Mouse (Mus musculus): ENCODE data around the gene Tec. TPM values are rescaled to one million over a fixed set of nuclear protein-coding genes. Genes with fewer than 3 reads are reported as not detected.

Tec gene
- polyA plus RNA-seq, 1 experiment from 2014 or later, result 7.9 TPM

DNA sequence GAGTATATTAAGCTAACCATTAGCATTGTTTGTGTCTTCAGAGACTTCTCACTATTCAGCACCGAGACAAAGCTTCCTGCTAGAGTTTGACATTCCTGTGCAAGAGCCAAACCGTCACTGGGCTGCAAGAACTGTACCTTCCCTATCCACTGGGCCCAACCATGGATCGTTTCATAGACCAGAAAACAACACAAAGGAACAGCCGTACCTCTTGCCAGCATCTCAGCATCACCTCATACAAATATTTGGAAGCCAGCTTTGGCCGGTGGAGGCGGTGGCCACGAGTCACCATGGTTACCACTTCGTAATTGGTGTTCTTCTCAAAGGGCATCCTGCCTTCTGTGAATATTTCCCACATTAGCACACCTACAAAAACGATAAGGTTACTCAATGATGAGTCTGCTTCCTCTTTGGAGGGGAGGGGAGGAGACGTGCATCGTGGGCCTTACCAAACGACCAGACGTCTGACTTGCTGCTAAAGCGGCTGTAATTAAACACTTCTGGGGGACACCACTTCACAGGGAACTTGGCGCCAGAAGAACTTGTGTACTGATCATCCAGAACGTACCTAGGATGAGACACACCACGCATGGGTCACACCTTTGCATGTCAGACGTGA, 111.0 kb downstream of the Tec start:
- H3K4me2 ChIP-seq (replicated peaks), result no peak overlapping the region
- H3K27ac ChIP-seq, result no peak overlapping the region
- 78% methylated on average over 18 of the region's 18 CpGs for WGBS
- H3K4me3 ChIP-seq, result no peak overlapping the region
- H3K36me3 ChIP-seq, result no peaks in the 10 kb centered on the region
- no peak overlapping the region for H3K9ac ChIP-seq
- ATAC-seq (ENCODE audit: low FRiP score, low read depth), result no peak
- H3K27me3 ChIP-seq (replicated peaks), result no peaks in the 10 kb centered on the region
- H3K4me1 ChIP-seq, result no peaks in the 10 kb centered on the region
- H3K9me3 ChIP-seq, result no peaks in the 10 kb centered on the region

DNA sequence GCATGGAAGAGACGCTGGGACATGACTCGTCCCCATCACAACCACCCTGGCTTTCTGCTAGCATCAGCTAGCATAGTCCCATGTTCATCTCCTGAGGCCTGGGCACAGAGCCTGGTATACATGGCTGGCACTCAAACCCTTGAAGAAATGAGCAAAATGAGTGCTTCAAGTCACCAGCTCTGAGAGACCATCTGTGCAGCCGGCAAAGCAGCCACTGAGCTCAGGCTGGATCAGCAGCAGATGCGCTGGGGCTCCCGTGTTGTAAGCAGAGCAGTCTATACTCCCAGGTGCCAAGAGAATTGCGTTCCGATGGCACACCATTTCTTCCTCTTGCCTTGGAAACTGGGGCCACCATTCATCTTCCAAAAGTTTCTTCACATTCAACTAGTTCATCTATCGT, 112.3 kb downstream of the Tec start:
- no peak overlapping the region for H3K4me2 ChIP-seq (replicated peaks)
- H3K36me3 ChIP-seq, result no peaks in the 10 kb centered on the region
- 90% methylated on average over 8 of the region's 8 CpGs for WGBS
- H3K9me3 ChIP-seq, result no peaks in the 10 kb centered on the region
- H3K27me3 ChIP-seq (replicated peaks), result no peaks in the 10 kb centered on the region
- ATAC-seq (ENCODE audit: low FRiP score, low read depth), result no peak
- H3K9ac ChIP-seq, result no peak overlapping the region
- no peak overlapping the region for H3K4me3 ChIP-seq
- H3K4me1 ChIP-seq, result no peaks in the 10 kb centered on the region
- H3K27ac ChIP-seq, result no peak overlapping the region

DNA sequence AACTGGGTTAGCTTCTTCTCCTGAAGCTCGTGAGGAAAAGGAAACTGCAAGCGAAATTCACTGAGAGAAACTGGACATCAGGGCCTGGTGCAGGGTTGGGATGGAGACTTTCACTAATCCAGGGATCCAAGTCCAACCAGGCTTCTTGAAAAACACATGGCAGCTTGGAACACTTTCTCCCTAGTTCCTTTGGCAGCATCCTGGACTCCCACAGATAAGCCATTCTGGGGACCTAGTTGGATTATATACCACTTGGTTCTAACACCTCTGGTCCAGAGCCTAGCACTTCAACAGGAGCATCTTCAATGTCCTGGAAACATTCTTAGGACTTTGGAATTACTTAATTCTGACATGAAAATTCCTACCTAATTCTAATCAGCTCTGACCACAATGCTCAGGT, 113.2 kb downstream of the Tec start:
- 89% methylated on average over 2 of the region's 2 CpGs for WGBS
- H3K9me3 ChIP-seq, result no peaks in the 10 kb centered on the region
- H3K27me3 ChIP-seq (replicated peaks), result no peaks in the 10 kb centered on the region
- no peak overlapping the region for H3K4me3 ChIP-seq
- H3K36me3 ChIP-seq, result no peaks in the 10 kb centered on the region
- no peak overlapping the region for H3K27ac ChIP-seq
- no peak overlapping the region for H3K9ac ChIP-seq
- ATAC-seq (ENCODE audit: low FRiP score, low read depth), result no peak
- H3K4me1 ChIP-seq, result no peaks in the 10 kb centered on the region
- no peak overlapping the region for H3K4me2 ChIP-seq (replicated peaks)

DNA sequence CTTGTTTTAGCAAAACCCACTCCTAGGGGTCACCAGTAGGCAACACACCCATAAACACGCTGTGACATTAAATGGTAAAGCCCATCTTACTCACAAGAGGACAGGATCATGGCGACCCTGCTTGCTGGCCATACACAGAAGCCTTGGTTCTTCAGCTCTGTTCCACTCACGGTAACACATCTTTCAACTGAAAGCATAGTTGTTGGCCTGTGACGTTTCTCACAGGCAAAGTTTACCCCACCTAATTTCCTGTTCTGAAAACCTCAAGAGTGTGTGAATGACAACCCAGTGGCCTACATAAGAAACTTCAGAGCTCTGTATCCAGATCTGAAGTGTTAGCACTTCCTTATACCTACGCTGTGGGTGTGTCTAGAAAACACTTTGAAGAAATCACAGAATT, 115.7 kb downstream of the Tec start, which contains the start of gene Txk:
TSS of gene Txk (minus strand) at position 193 of the 400 bp plus-strand sequence.
- Histone ChIP-seq H3K4me2 (replicated peaks) (no peak within 1 kb of the TSS), H3K4me3 (no peak within 1 kb of the TSS), H3K27me3 (replicated peaks) (no peaks in the 10 kb centered on the region), H3K36me3 (no peaks in the 10 kb centered on the region), H3K4me1 (no peaks in the 10 kb centered on the region), H3K27ac (no peak within 1 kb of the TSS), H3K9ac (no peak within 1 kb of the TSS), H3K9me3 (no peaks in the 10 kb centered on the region)
- WGBS, result 88% methylated on average over 5 of the region's 5 CpGs
- ATAC-seq (ENCODE audit: low FRiP score, low read depth), result no peak

DNA sequence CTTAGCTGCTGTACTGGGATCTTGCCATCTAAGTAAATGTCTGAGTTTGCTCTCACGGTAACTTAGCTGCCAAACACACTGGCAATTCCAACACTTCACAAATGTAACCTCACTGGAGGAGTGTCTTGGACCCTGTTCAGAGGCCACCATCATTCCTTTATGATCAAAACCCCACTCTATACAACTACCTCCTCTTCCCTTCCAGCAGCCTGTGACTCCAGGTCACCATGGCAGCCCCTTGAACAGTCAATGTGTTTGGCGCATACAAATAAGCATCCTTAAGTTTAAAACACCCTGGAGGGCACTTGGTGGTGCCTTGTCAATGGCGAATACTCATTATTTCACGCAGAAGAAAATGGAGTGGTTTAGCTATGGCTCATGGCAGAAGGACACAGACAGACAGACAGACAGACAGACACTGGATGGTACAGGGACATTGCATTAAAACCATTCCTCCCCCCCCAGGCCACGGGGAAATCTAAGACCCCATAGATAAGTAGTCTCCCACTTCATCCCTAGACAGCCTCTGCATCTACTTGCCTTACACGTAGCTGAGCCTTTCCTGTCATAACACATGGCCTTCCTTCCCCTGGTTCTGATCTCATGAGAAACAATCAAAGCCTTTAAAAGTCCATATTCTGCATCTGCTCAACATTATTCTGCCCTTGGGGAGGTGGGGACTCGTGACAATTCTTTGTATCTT, 117.1 kb downstream of the Tec start:
- 73% methylated on average over 7 of the region's 7 CpGs for WGBS
- Histone ChIP-seq H3K9ac (no peak overlapping the region), H3K4me3 (no peak overlapping the region), H3K36me3 (no peaks in the 10 kb centered on the region), H3K27me3 (replicated peaks) (no peaks in the 10 kb centered on the region), H3K27ac (no peak overlapping the region), H3K4me2 (replicated peaks) (no peak overlapping the region), H3K9me3 (no peaks in the 10 kb centered on the region), H3K4me1 (no peaks in the 10 kb centered on the region)
- ATAC-seq (ENCODE audit: low FRiP score, low read depth), result no peak

DNA sequence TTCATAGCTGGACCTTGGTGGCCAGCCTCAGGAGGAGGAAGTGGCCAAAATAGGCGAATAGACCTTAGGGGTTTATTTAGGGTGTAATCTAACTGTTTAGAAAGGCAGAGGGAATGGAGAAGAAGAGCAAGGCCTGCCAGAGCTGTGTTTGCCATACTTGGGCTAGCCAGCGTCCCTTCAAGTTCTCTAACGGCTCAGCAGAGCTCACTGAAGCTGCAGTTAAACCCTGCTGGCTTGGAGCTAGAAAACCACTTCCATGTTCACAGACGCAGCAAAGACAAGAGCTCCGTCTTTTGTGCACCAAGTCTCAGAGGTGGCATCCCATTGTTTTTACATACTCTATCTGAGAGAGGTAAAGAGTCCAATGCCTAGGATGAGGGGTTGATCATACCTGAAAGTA, 118.1 kb downstream of the Tec start:
- no peaks in the 10 kb centered on the region for H3K4me1 ChIP-seq
- H3K9ac ChIP-seq, result no peak overlapping the region
- no peak overlapping the region for H3K4me2 ChIP-seq (replicated peaks)
- H3K36me3 ChIP-seq, result no peaks in the 10 kb centered on the region
- WGBS, result 78% methylated on average over 5 of the region's 5 CpGs
- no peak overlapping the region for H3K4me3 ChIP-seq
- H3K9me3 ChIP-seq, result no peaks in the 10 kb centered on the region
- no peaks in the 10 kb centered on the region for H3K27me3 ChIP-seq (replicated peaks)
- ATAC-seq (ENCODE audit: low FRiP score, low read depth), result no peak
- no peak overlapping the region for H3K27ac ChIP-seq

DNA sequence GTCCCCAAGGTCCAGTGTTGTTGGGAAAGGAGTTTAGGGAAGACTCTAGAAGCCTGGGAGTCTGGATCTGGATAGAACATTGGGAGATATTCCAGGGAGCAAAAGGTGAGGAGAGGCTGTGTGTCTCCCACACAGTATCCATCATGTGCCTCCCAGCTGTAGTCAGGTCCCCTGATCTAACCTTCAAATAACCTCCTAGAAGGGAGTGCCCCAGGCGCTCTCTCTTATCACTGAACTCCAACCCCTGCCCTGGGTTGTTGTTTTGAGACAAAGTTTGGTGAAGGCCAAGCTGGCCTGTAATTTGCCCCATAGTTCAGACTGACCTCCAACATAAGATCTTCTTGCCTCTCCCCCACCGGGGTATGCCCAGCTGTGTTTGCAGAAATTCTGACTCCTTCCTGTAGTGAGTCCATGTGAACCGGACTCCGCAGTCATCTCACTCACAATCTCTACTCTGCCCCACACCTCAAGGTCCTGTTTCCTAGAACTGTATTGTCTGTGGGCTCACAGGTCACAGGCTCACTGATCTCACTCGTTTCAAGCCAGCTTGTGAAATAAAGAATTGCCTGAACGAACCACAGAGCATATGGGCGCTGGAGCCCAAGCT, 119.5 kb downstream of the Tec start:
- WGBS, result 80% methylated on average over 7 of the region's 7 CpGs
- H3K4me1 ChIP-seq, result no peaks in the 10 kb centered on the region
- no peak overlapping the region for H3K27ac ChIP-seq
- H3K9me3 ChIP-seq, result no peaks in the 10 kb centered on the region
- H3K4me3 ChIP-seq, result no peak overlapping the region
- no peaks in the 10 kb centered on the region for H3K27me3 ChIP-seq (replicated peaks)
- no peak overlapping the region for H3K9ac ChIP-seq
- H3K36me3 ChIP-seq, result no peaks in the 10 kb centered on the region
- H3K4me2 ChIP-seq (replicated peaks), result no peak overlapping the region
- no peak for ATAC-seq (ENCODE audit: low FRiP score, low read depth)

DNA sequence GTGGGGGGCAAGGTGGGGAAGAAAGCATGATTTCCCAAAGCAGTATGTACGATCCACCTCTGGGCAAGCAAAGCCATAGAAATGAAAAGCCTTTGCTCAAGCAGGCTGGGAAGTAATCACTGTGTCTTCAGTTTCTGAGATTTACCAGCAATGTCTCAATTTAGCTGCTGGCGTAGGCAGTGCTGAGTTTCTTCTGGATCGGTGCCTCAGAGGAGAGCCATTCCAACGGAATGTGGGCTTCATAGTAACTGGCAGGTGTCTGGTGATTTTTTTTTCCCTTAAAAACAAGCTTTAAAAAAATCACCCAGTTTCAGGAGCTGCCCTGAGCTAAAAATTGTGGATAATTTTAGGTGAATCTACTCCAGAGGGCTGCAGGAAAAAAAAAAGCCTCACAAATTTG, 120.9 kb downstream of the Tec start:
- Histone ChIP-seq H3K9ac (no peak overlapping the region), H3K27me3 (replicated peaks) (no peaks in the 10 kb centered on the region), H3K4me3 (no peak overlapping the region), H3K27ac (no peak overlapping the region), H3K9me3 (no peaks in the 10 kb centered on the region), H3K4me1 (no peaks in the 10 kb centered on the region), H3K36me3 (no peaks in the 10 kb centered on the region), H3K4me2 (replicated peaks) (no peak overlapping the region)
- WGBS, result 87% methylated on average over 4 of the region's 4 CpGs
- ATAC-seq (ENCODE audit: low FRiP score, low read depth), result no peak

DNA sequence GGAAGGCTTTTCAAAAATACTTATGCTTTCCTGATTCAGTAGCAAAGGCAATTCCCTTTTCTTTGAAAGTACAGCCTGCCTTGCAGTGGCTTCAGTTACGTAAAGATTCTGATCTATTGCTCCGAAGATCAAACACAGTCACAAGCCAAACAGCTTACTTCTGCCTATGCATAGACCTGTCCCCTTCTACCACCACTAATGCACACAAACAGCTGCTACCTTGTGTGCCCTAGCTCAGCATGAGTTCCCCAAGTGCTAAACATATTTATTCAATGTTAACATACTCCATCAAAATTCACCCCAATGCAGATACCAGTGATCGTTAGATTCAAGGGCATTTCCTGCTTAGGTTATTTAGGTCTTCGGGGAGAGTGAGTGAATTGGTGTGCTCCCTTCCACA, 121.8 kb downstream of the Tec start:
- H3K27ac ChIP-seq, result no peak overlapping the region
- no peak overlapping the region for H3K9ac ChIP-seq
- H3K9me3 ChIP-seq, result no peaks in the 10 kb centered on the region
- H3K4me3 ChIP-seq, result no peak overlapping the region
- no peak for ATAC-seq (ENCODE audit: low FRiP score, low read depth)
- no peaks in the 10 kb centered on the region for H3K36me3 ChIP-seq
- no peaks in the 10 kb centered on the region for H3K27me3 ChIP-seq (replicated peaks)
- H3K4me1 ChIP-seq, result no peaks in the 10 kb centered on the region
- WGBS, result 87% methylated on average over 4 of the region's 4 CpGs
- no peak overlapping the region for H3K4me2 ChIP-seq (replicated peaks)

DNA sequence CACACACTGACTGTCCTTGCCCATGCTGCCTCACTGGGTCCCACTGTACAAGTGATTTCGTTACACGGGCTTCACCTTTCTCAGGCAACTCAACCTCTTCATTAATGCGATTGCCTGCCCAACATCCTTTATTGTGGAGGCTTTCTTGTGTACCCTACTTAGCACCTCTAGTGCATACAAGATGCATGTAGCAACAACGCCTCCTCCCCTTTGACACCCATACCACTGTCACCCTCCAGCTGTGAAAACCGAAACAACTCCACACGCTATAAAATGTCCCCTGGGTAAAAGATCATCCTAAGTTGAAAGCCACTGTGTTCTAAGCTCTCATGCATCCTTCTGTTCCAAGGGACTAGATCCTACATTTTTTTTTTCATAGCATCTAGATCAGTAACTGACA, 125.2 kb downstream of the Tec start:
- 89% methylated on average over 6 of the region's 6 CpGs for WGBS

DNA sequence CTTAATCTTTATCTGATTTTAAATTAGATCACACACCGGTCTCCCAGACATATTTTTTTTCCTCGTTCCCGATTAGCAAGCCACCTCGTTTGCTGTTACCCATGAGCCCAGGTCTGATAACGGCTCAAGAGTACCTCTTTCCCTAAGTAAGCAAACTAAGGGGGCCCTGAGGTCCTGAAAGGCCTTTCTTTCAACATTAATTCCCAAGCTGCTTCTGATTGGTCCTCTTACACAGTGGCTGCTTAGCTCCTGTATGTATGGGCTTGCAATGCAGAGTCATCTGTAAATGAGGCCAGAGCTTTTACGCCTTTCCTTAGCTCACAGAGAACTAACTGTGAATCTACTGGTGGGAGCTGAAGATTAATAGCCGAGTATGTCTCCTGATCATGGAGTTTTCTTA, 131.4 kb downstream of the Tec start:
- Histone ChIP-seq H3K27me3 (replicated peaks) (no peaks in the 10 kb centered on the region), H3K36me3 (no peaks in the 10 kb centered on the region), H3K4me3 (no peak overlapping the region), H3K4me1 (no peaks in the 10 kb centered on the region), H3K9ac (no peak overlapping the region), H3K4me2 (replicated peaks) (no peak overlapping the region), H3K9me3 (no peaks in the 10 kb centered on the region), H3K27ac (no peak overlapping the region)
- WGBS, result 87% methylated on average over 7 of the region's 7 CpGs
- no peak for ATAC-seq (ENCODE audit: low FRiP score, low read depth)

More for the DNA sequence above, 125.2 kb downstream of the Tec start:
- ATAC-seq (ENCODE audit: low FRiP score, low read depth), result no peak
- Histone ChIP-seq H3K27me3 (replicated peaks) (no peaks in the 10 kb centered on the region), H3K36me3 (no peaks in the 10 kb centered on the region), H3K27ac (no peak overlapping the region), H3K9ac (no peak overlapping the region), H3K9me3 (no peaks in the 10 kb centered on the region), H3K4me1 (no peaks in the 10 kb centered on the region), H3K4me3 (no peak overlapping the region), H3K4me2 (replicated peaks) (no peak overlapping the region)

DNA sequence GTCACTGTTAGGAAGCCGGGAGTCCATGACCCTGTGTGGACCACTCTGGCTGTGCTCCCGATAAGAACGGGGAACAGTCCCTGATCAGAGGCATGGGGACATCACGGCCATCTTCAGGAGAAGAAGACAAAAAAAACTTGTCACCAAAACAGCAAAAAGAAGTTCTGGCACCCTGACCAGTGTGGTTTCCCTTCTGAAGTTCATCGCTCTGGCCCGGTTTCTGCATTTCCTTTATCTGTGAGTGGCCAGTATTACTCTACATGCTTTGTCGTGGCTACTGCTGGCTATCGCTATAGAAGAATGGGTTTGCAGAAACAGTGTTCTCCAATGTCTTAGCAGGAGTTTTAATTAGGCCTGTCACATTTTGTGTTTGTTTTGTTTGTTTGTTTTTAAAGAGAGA, 131.8 kb downstream of the Tec start:
- Histone ChIP-seq H3K4me2 (replicated peaks) (no peak overlapping the region), H3K9ac (no peak overlapping the region), H3K4me1 (no peaks in the 10 kb centered on the region), H3K4me3 (no peak overlapping the region), H3K27ac (no peak overlapping the region), H3K9me3 (no peaks in the 10 kb centered on the region), H3K36me3 (no peaks in the 10 kb centered on the region), H3K27me3 (replicated peaks) (no peaks in the 10 kb centered on the region)
- 91% methylated on average over 8 of the region's 8 CpGs for WGBS
- ATAC-seq (ENCODE audit: low FRiP score, low read depth), result no peak

DNA sequence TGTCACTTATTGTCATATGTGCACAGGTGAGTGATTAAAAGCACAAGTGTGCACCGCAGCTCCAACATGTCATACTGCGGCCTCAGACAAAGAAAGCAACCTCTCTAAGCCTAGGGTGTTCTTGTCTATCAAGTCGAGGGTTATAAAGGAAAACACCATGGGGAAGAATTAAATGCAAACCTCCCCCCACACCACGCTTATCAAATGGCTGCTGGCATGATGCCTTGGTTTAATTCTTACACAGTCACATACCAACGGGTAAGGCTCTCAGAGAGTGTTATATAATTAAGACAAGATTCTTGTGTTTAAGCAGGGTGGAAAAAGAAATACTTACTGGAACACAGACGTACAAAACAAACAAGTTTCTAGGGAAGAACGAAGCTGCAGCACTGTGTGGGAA, 132.5 kb downstream of the Tec start:
- Histone ChIP-seq H3K9me3 (no peaks in the 10 kb centered on the region), H3K4me2 (replicated peaks) (no peak overlapping the region), H3K4me3 (no peak overlapping the region), H3K27ac (no peak overlapping the region), H3K36me3 (no peaks in the 10 kb centered on the region), H3K27me3 (replicated peaks) (no peaks in the 10 kb centered on the region), H3K4me1 (no peaks in the 10 kb centered on the region), H3K9ac (no peak overlapping the region)
- 80% methylated on average over 7 of the region's 7 CpGs for WGBS
- ATAC-seq (ENCODE audit: low FRiP score, low read depth), result no peak
